ENCODE assay signal across 31 mouse cellular contexts in the genomic region with DNA sequence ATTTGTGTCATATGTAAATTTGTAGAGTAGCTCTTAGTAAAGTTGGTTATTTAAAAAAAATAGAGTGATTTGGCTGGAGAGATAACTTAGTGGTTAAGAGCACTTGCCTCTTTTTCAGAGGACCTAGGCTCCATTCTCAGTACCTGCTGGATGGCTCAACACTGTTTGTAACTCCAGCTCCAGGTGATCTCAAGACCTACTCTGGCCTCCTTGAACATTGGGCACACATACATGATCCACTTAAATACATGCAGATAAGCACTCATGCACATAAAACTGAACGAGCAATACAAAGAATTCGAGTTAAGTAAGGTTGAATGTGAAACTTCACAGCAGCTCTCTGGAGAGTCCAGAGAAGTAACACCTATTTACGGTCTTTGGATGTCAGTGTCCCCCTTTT.
"Had no signal": no experiment of that assay in that cellular context is flagged by ENCODE, and none has a peak within 500 bp of the region (broad histone marks: within the 10 kb centered on the region; RNA-seq: fewer than 3 reads in every experiment).

No protein-coding gene starts in this region.

- ATAC-seq: liver, embryonic 12.5 days; liver, postnatal 0 days; midbrain, embryonic 13.5 days; midbrain, embryonic 15.5 days; midbrain, embryonic 16.5 days had no signal

- H3K36me3 ChIP-seq: limb, embryonic 10.5 days; limb, embryonic 12.5 days; limb, embryonic 13.5 days; limb, embryonic 15.5 days; liver, embryonic 12.5 days; liver, embryonic 13.5 days; liver, embryonic 15.5 days; lung, embryonic 15.5 days; midbrain, embryonic 10.5 days; midbrain, embryonic 12.5 days; midbrain, embryonic 13.5 days; midbrain, embryonic 15.5 days; neural tube, embryonic 12.5 days had no signal

- H3K27me3 ChIP-seq: limb, embryonic 12.5 days; limb, embryonic 13.5 days; limb, embryonic 15.5 days; liver, embryonic 12.5 days; liver, embryonic 13.5 days; liver, embryonic 15.5 days; lung, embryonic 15.5 days; megakaryocyte, embryonic 14.5 days; midbrain, embryonic 13.5 days; midbrain, embryonic 15.5 days; neural tube, embryonic 12.5 days had no signal

- H3K9me3 ChIP-seq: limb, embryonic 10.5 days; limb, embryonic 13.5 days; limb, embryonic 15.5 days; liver, embryonic 12.5 days; liver, embryonic 13.5 days; liver, embryonic 15.5 days; lung, embryonic 15.5 days; midbrain, embryonic 10.5 days; midbrain, embryonic 12.5 days; midbrain, embryonic 15.5 days; neural tube, embryonic 12.5 days had no signal

- H3K4me2 ChIP-seq: limb, embryonic 12.5 days; limb, embryonic 13.5 days; limb, embryonic 15.5 days; liver, embryonic 11.5 days; liver, embryonic 12.5 days; liver, embryonic 13.5 days; liver, embryonic 15.5 days; lung, embryonic 14.5 days; lung, embryonic 15.5 days; midbrain, embryonic 11.5 days; midbrain, embryonic 12.5 days; midbrain, embryonic 13.5 days; midbrain, embryonic 15.5 days; neural tube, embryonic 12.5 days had no signal

- H3K9ac ChIP-seq: limb, embryonic 12.5 days; limb, embryonic 13.5 days; limb, embryonic 15.5 days; liver, embryonic 12.5 days; liver, embryonic 13.5 days; liver, embryonic 14.5 days; liver, embryonic 15.5 days; liver, postnatal 0 days; lung, embryonic 14.5 days; lung, embryonic 15.5 days; midbrain, embryonic 12.5 days; midbrain, embryonic 13.5 days; midbrain, embryonic 15.5 days; neural tube, embryonic 12.5 days had no signal

- H3K27ac ChIP-seq: left cerebral cortex, adult 2 months; limb, embryonic 10.5 days; limb, embryonic 12.5 days; limb, embryonic 13.5 days; limb, embryonic 15.5 days; liver, embryonic 12.5 days; liver, embryonic 13.5 days; liver, embryonic 14.5 days; liver, embryonic 15.5 days; lung, embryonic 15.5 days; macrophage; midbrain, embryonic 10.5 days; midbrain, embryonic 12.5 days; midbrain, embryonic 13.5 days; midbrain, embryonic 15.5 days; neural tube, embryonic 12.5 days had no signal

- H3K4me3 ChIP-seq: left cerebral cortex, adult 2 months; limb, embryonic 10.5 days; limb, embryonic 12.5 days; limb, embryonic 13.5 days; limb, embryonic 15.5 days; liver, embryonic 12.5 days; liver, embryonic 13.5 days; liver, embryonic 15.5 days; lung, embryonic 15.5 days; megakaryocyte, embryonic 14.5 days; midbrain, embryonic 10.5 days; midbrain, embryonic 12.5 days; midbrain, embryonic 13.5 days; midbrain, embryonic 15.5 days; myocyte; neural tube, embryonic 12.5 days had no signal

- DNase-seq: left cerebral cortex, postnatal 4 days; liver; liver, embryonic 13.5 days; liver, postnatal 0 days; lung, adult 18-20 months; lung, adult 2 months; lung, embryonic 14.5 days; lung, postnatal 10 days; lung, postnatal 14 days; lung, postnatal 4 days; midbrain, embryonic 14.5 days had no signal

- H3K4me1 ChIP-seq: liver, embryonic 12.5 days; liver, embryonic 13.5 days; liver, embryonic 15.5 days; megakaryocyte, embryonic 14.5 days had no signal
